Mouse (Mus musculus): Measurements from ENCODE around the gene Zfp423. TPM values are rescaled to one million over a fixed set of nuclear protein-coding genes. Genes with fewer than 3 reads are reported as not detected.

The Zfp423 gene
- polyA plus RNA-seq, 1 experiment from 2014 or later = 39.2 TPM

- ATAC-seq (ENCODE audit: insufficient number of reproducible peaks, low FRiP score, low TSS enrichment, low read depth) (no peak), DNase-seq (ENCODE audit: low spot score) (no peak)
- Histone ChIP-seq H3K4me3 (ENCODE audit: low read depth, low read length) (no peak overlapping the region), H3K27me3 (ENCODE audit: control insufficient read depth, insufficient read depth, low read length) (no peaks in the 10 kb centered on the region), H3K4me1 (ENCODE audit: control insufficient read depth, insufficient read depth, low read length) (peaks cover 4% of the 10 kb centered on the region; the same call in 1 of the 2 replicates), H3K36me3 (ENCODE audit: control insufficient read depth, insufficient read depth, low read length) (no peaks in the 10 kb centered on the region), H3K9me3 (ENCODE audit: control insufficient read depth, low read length) (no peaks in the 10 kb centered on the region), H3K4me2 (ENCODE audit: low read depth, severe bottlenecking) (no peak overlapping the region), H3K9ac (ENCODE audit: low read length) (no peak overlapping the region), H3K27ac (replicated peaks; ENCODE audit: low read depth, low read length) (no peak overlapping the region)
- WGBS = 79% methylated on average over 12 of the region's 12 CpGs
These were observed 146.7 kb downstream of the Zfp423 start for GRCm38 (mm10) chr8:87812661-87813060.

GRCm38 (mm10) chr8:87812069-87812449 is 147.3 kb downstream of the Zfp423 start:
- Histone ChIP-seq H3K27me3 (ENCODE audit: control insufficient read depth, insufficient read depth, low read length) (no peaks in the 10 kb centered on the region), H3K36me3 (ENCODE audit: control insufficient read depth, insufficient read depth, low read length) (no peaks in the 10 kb centered on the region), H3K9me3 (ENCODE audit: control insufficient read depth, low read length) (no peaks in the 10 kb centered on the region), H3K4me1 (ENCODE audit: control insufficient read depth, insufficient read depth, low read length) (peaks cover 4% of the 10 kb centered on the region), H3K4me3 (ENCODE audit: low read depth, low read length) (no peak overlapping the region), H3K4me2 (ENCODE audit: low read depth, severe bottlenecking) (no peak overlapping the region), H3K27ac (replicated peaks; ENCODE audit: low read depth, low read length) (no peak overlapping the region), H3K9ac (ENCODE audit: low read length) (no peak overlapping the region)
- DNase-seq (ENCODE audit: low spot score) (no peak), ATAC-seq (ENCODE audit: insufficient number of reproducible peaks, low FRiP score, low TSS enrichment, low read depth) (no peak)
- 78% methylated on average over 2 of the region's 2 CpGs for WGBS

- Histone ChIP-seq H3K9me3 (ENCODE audit: control insufficient read depth, low read length) (no peaks in the 10 kb centered on the region), H3K4me3 (ENCODE audit: low read depth, low read length) (no peak overlapping the region), H3K4me1 (ENCODE audit: control insufficient read depth, insufficient read depth, low read length) (peaks cover 6% of the 10 kb centered on the region), H3K27ac (replicated peaks; ENCODE audit: low read depth, low read length) (no peak overlapping the region), H3K4me2 (ENCODE audit: low read depth, severe bottlenecking) (no peak overlapping the region), H3K36me3 (ENCODE audit: control insufficient read depth, insufficient read depth, low read length) (no peaks in the 10 kb centered on the region), H3K9ac (ENCODE audit: low read length) (no peak overlapping the region), H3K27me3 (ENCODE audit: control insufficient read depth, insufficient read depth, low read length) (no peaks in the 10 kb centered on the region)
- 77% methylated on average over 17 of the region's 17 CpGs for WGBS
- DNase-seq (ENCODE audit: low spot score) (no peak), ATAC-seq (ENCODE audit: insufficient number of reproducible peaks, low FRiP score, low TSS enrichment, low read depth) (no peak)
These were observed 147.9 kb downstream of the Zfp423 start for GRCm38 (mm10) chr8:87811399-87812068.

GRCm38 (mm10) chr8:87810771-87811170 is 148.6 kb downstream of the Zfp423 start:
- H3K27me3 ChIP-seq (ENCODE audit: control insufficient read depth, insufficient read depth, low read length) = no peaks in the 10 kb centered on the region
- 76% methylated on average over 6 of the region's 6 CpGs for WGBS
- H3K4me3 ChIP-seq (ENCODE audit: low read depth, low read length) = no peak overlapping the region
- no peaks in the 10 kb centered on the region for H3K36me3 ChIP-seq (ENCODE audit: control insufficient read depth, insufficient read depth, low read length)
- ATAC-seq (ENCODE audit: insufficient number of reproducible peaks, low FRiP score, low TSS enrichment, low read depth) (no peak), DNase-seq (ENCODE audit: low spot score) (no peak)
- no peak overlapping the region for H3K9ac ChIP-seq (ENCODE audit: low read length)
- H3K9me3 ChIP-seq (ENCODE audit: control insufficient read depth, low read length) = no peaks in the 10 kb centered on the region
- peaks cover 14% of the 10 kb centered on the region for H3K4me1 ChIP-seq (ENCODE audit: control insufficient read depth, insufficient read depth, low read length)
- no peak overlapping the region for H3K27ac ChIP-seq (replicated peaks; ENCODE audit: low read depth, low read length)
- H3K4me2 ChIP-seq (ENCODE audit: low read depth, severe bottlenecking) = no peak overlapping the region

GRCm38 (mm10) chr8:87804327-87804900 is 155.0 kb downstream of the Zfp423 start:
- peak; percentile 51; the same call in 1 of the 2 replicates for ATAC-seq (ENCODE audit: insufficient number of reproducible peaks, low FRiP score, low TSS enrichment, low read depth)

GRCm38 (mm10) chr8:87803437-87803836 is 156.0 kb downstream of the Zfp423 start:
- WGBS = 59% methylated on average over 10 of the region's 10 CpGs
- Histone ChIP-seq H3K27ac (replicated peaks; ENCODE audit: low read depth, low read length) (0 out of 2 replicates have a peak overlapping the region, but pooled peaks have one; percentile 4), H3K9ac (ENCODE audit: low read length) (no peak overlapping the region), H3K4me3 (ENCODE audit: low read depth, low read length) (no peak overlapping the region), H3K4me2 (ENCODE audit: low read depth, severe bottlenecking) (no peak overlapping the region), H3K27me3 (ENCODE audit: control insufficient read depth, insufficient read depth, low read length) (no peaks in the 10 kb centered on the region), H3K36me3 (ENCODE audit: control insufficient read depth, insufficient read depth, low read length) (no peaks in the 10 kb centered on the region), H3K4me1 (ENCODE audit: control insufficient read depth, insufficient read depth, low read length) (peaks cover 37% of the 10 kb centered on the region), H3K9me3 (ENCODE audit: control insufficient read depth, low read length) (no peaks in the 10 kb centered on the region)
- DNase-seq (ENCODE audit: low spot score) (no peak), ATAC-seq (ENCODE audit: insufficient number of reproducible peaks, low FRiP score, low TSS enrichment, low read depth) (no peak)

More at GRCm38 (mm10) chr8:87804327-87804900, 155.0 kb downstream of the Zfp423 start:
- peak; percentile 39 for DNase-seq (ENCODE audit: low spot score)
- peaks cover 37% of the 10 kb centered on the region for H3K4me1 ChIP-seq (ENCODE audit: control insufficient read depth, insufficient read depth, low read length)
- no peak overlapping the region for H3K9ac ChIP-seq (ENCODE audit: low read length)
- no peaks in the 10 kb centered on the region for H3K27me3 ChIP-seq (ENCODE audit: control insufficient read depth, insufficient read depth, low read length)
- H3K4me2 ChIP-seq (ENCODE audit: low read depth, severe bottlenecking) = no peak overlapping the region
- no peaks in the 10 kb centered on the region for H3K9me3 ChIP-seq (ENCODE audit: control insufficient read depth, low read length)
- 27% methylated on average over 11 of the region's 11 CpGs for WGBS
- no peak overlapping the region; the same call in 1 of the 2 replicates for H3K27ac ChIP-seq (replicated peaks; ENCODE audit: low read depth, low read length)
- H3K4me3 ChIP-seq (ENCODE audit: low read depth, low read length) = no peak overlapping the region
- no peaks in the 10 kb centered on the region for H3K36me3 ChIP-seq (ENCODE audit: control insufficient read depth, insufficient read depth, low read length)

- Histone ChIP-seq H3K4me3 (ENCODE audit: low read depth, low read length) (no peak overlapping the region), H3K4me1 (ENCODE audit: control insufficient read depth, insufficient read depth, low read length) (peaks cover 37% of the 10 kb centered on the region), H3K4me2 (ENCODE audit: low read depth, severe bottlenecking) (no peak overlapping the region), H3K27ac (replicated peaks; ENCODE audit: low read depth, low read length) (no peak overlapping the region), H3K27me3 (ENCODE audit: control insufficient read depth, insufficient read depth, low read length) (no peaks in the 10 kb centered on the region), H3K9me3 (ENCODE audit: control insufficient read depth, low read length) (no peaks in the 10 kb centered on the region), H3K36me3 (ENCODE audit: control insufficient read depth, insufficient read depth, low read length) (no peaks in the 10 kb centered on the region), H3K9ac (ENCODE audit: low read length) (no peak overlapping the region)
- no peak for ATAC-seq (ENCODE audit: insufficient number of reproducible peaks, low FRiP score, low TSS enrichment, low read depth)
- DNase-seq (ENCODE audit: low spot score) = no peak
- WGBS = 58% methylated on average over 3 of the region's 3 CpGs
These were observed 156.8 kb downstream of the Zfp423 start for GRCm38 (mm10) chr8:87802571-87802970.

- no peak overlapping the region for H3K4me2 ChIP-seq (ENCODE audit: low read depth, severe bottlenecking)
- H3K9me3 ChIP-seq (ENCODE audit: control insufficient read depth, low read length) = no peaks in the 10 kb centered on the region
- H3K36me3 ChIP-seq (ENCODE audit: control insufficient read depth, insufficient read depth, low read length) = no peaks in the 10 kb centered on the region
- ATAC-seq (ENCODE audit: insufficient number of reproducible peaks, low FRiP score, low TSS enrichment, low read depth) (no peak), DNase-seq (ENCODE audit: low spot score) (no peak)
- H3K9ac ChIP-seq (ENCODE audit: low read length) = no peak overlapping the region
- WGBS = 88% methylated on average over 11 of the region's 11 CpGs
- H3K27me3 ChIP-seq (ENCODE audit: control insufficient read depth, insufficient read depth, low read length) = no peaks in the 10 kb centered on the region
- 0 out of 2 replicates have a peak overlapping the region, but pooled peaks have one; percentile 14 for H3K27ac ChIP-seq (replicated peaks; ENCODE audit: low read depth, low read length)
- H3K4me3 ChIP-seq (ENCODE audit: low read depth, low read length) = no peak overlapping the region
- H3K4me1 ChIP-seq (ENCODE audit: control insufficient read depth, insufficient read depth, low read length) = peaks cover 20% of the 10 kb centered on the region
These were observed 159.3 kb downstream of the Zfp423 start for GRCm38 (mm10) chr8:87800121-87800520.
